Mouse (Mus musculus) heart, embryonic 10.5 days (tissue): ENCODE measurements at regions not wholly inside any gene's neighbourhood (a gene's known extent, or its start where the extent isn't known, plus 50 kb on each side); places are given as distances from the start of the nearest gene placed in this dataset.
A peak's percentile ranks its signal among the peaks of the same experiment; 100 is the strongest.

Source experiments
- DNase-seq: peaks from one replicate; pipeline ENCODE4 v3.0.0-alpha.2; 2017; ENCODE audit warnings: low spot score
- H3K27ac ChIP-seq: fragments of 300-500 bp; sonication (generic); 2 replicates; pipeline ENCODE4 v1.5.1; 2016; ENCODE audit warnings: mild to moderate bottlenecking
- H3K27me3 ChIP-seq: fragments of 300-500 bp; sonication (generic); 2 replicates; pipeline ENCODE4 v1.6.1; 2016; ENCODE audit warnings: mild to moderate bottlenecking; ENCODE audit not compliant: poor library complexity, insufficient read depth, severe bottlenecking
- H3K36me3 ChIP-seq: fragments of 300-500 bp; sonication (generic); 2 replicates; pipeline ENCODE4 v1.6.1; 2016; ENCODE audit warnings: mild to moderate bottlenecking, moderate library complexity
- H3K4me1 ChIP-seq: fragments of 300-500 bp; sonication (generic); 2 replicates; pipeline ENCODE4 v1.6.1; 2016; ENCODE audit warnings: mild to moderate bottlenecking
- H3K4me3 ChIP-seq: fragments of 300-500 bp; sonication (generic); 2 replicates; pipeline ENCODE4 v1.5.1; 2016; ENCODE audit warnings: mild to moderate bottlenecking, moderate library complexity
- H3K9me3 ChIP-seq: fragments of 300-500 bp; sonication (generic); 2 replicates; pipeline ENCODE4 v1.6.1; 2016; ENCODE audit warnings: mild to moderate bottlenecking, moderate library complexity
- WGBS: fragments of 180-500 bp; shearing (Covaris S2); methylation state at CpG from one replicate; pipeline ENCODE4 v1.1.7; 2016; 5-methylcytosine and 5-hydroxymethylcytosine counted together

DNA sequence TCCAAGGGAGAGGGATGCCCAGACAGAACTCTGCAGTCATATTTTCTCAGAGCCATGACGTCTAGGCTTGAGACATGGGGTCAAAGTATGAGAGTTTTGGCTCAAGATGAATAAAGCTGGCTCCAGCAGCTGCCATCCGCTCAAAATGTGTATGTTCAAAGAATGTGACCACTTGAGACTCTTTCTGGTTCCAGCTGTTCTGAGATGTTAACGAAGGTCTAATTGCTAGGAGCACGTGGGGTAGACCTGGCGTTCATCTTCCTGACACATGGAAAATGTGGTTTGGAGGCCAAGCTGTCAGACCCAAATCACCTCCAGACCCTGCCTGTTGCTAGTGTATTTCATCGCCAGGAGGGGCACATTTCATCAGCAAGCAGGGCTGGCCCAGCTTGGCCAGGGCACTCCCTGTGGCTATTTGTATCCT, 58.9 kb upstream of the Ankrd1 start:
- 0 out of 2 replicates have a peak overlapping the region, but pooled peaks have one; percentile 19 for H3K27ac ChIP-seq
- WGBS: 37% methylated on average over 6 of the region's 6 CpGs

DNA sequence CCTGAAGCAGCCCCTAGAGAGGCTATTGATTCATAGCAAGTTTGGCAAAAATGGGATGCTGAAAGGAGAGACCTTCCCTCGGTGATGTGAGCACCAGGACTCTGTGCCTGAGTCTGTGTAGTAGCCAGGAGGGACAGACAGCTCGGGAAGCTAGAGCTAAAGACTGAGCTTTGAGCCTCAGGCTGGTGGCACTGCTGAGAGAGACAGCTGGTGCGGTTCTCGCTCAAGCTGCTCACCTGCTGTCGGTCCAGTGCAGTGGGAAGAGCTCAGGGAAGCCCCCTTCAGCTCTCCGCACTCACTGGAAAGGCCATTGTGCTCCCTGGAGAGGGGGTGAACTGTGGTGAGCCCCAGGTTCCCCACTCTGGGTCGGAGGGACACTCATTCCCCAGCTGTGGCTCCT, 60.4 kb upstream of the Ankrd1 start:
- peak overlapping the region; percentile 38 for H3K27ac ChIP-seq
- H3K4me1 ChIP-seq: peaks cover 9% of the 10 kb centered on the region; the same call in 1 of the 2 replicates
- 75% methylated on average over 7 of the region's 7 CpGs for WGBS

More for the DNA sequence above, 58.9 kb upstream of the Ankrd1 start:
- H3K27me3 ChIP-seq: no peaks in the 10 kb centered on the region; the same call in 1 of the 2 replicates
- no peak overlapping the region for H3K4me3 ChIP-seq
- H3K9me3 ChIP-seq: no peaks in the 10 kb centered on the region
- no peaks in the 10 kb centered on the region for H3K36me3 ChIP-seq
- peaks cover 9% of the 10 kb centered on the region; the same call in 1 of the 2 replicates for H3K4me1 ChIP-seq
- peak; percentile 75 for DNase-seq

DNA sequence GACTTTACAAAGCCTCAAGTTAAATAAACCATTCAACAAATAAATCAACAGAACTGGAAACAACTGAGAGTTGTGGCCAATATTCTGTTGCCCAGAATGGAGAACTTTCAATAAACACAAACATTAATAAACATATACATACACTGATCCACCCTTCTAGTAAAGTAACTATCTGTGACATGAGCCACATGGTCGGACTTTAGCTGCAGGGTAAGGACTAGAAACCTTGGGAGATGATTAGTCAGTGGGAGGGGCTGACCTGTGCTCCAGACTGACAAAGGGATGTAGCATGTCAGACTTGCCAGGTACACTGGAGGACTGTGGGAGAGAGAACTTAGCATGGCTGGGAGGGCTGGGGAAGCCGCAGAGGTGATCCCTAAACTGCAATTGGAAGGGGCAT, 61.6 kb upstream of the Ankrd1 start:
- Histone ChIP-seq H3K9me3 (no peaks in the 10 kb centered on the region), H3K4me1 (peaks cover 9% of the 10 kb centered on the region; the same call in 1 of the 2 replicates), H3K27me3 (no peaks in the 10 kb centered on the region; the same call in 1 of the 2 replicates), H3K36me3 (no peaks in the 10 kb centered on the region), H3K27ac (no peak overlapping the region), H3K4me3 (no peak overlapping the region)
- no peak for DNase-seq
- WGBS: 57% methylated on average over 2 of the region's 2 CpGs

More for the DNA sequence above, 60.4 kb upstream of the Ankrd1 start:
- Histone ChIP-seq H3K4me3 (no peak overlapping the region), H3K27me3 (no peaks in the 10 kb centered on the region; the same call in 1 of the 2 replicates), H3K36me3 (no peaks in the 10 kb centered on the region), H3K9me3 (no peaks in the 10 kb centered on the region)
- no peak for DNase-seq

DNA sequence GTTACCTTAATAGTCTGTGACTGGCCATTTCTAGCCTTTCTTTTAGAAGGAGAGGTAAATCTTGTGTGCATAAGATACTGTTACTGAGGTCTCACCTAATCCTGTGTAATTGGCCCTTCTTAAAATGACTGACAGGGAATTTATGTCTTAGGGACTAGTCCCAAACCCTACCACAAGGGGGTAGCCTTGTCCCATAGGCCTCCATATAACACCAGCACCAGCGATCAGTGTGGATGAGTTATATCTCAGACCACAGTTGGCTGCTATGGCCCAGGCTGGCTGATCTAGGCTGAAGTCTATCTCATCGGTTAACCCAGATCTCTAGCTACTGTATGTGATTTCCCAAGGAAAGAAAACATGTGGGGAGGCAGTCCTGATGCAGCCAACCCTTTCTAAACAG, 63.2 kb upstream of the Ankrd1 start:
- no peaks in the 10 kb centered on the region for H3K36me3 ChIP-seq
- no peaks in the 10 kb centered on the region for H3K9me3 ChIP-seq
- peak; percentile 81 for DNase-seq
- H3K27me3 ChIP-seq: no peaks in the 10 kb centered on the region; the same call in 1 of the 2 replicates
- no peak overlapping the region for H3K4me3 ChIP-seq
- 18% methylated on average over 2 of the region's 2 CpGs for WGBS
- peaks cover 9% of the 10 kb centered on the region; the same call in 1 of the 2 replicates for H3K4me1 ChIP-seq
- H3K27ac ChIP-seq: peak overlapping the region; percentile 5; the same call in 1 of the 2 replicates

DNA sequence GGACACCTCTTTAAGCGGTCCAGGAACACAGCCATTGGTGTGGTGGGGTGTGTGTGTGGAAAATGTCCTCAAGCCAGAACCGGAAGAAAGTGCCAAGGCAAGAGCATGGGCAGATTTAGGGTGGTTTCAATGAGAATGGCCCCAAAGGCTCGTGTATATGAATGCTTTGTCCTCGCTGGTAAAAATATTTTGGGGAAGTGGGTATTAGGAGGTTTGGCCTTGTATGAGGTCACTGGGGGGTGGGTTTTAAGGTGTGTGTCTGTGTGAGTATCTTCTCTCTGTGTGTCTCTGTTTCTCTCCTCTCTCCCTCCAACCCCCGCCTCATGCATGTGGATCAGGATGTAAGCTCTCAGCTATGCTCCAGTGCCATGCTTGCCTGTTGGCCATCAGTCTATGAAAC, 69.8 kb upstream of the Ankrd1 start:
- H3K27me3 ChIP-seq: no peaks in the 10 kb centered on the region
- H3K4me3 ChIP-seq: no peak overlapping the region
- H3K9me3 ChIP-seq: no peaks in the 10 kb centered on the region
- H3K36me3 ChIP-seq: no peaks in the 10 kb centered on the region
- 0 out of 2 replicates have a peak, but pooled peaks cover 7% of the 10 kb centered on the region for H3K4me1 ChIP-seq
- WGBS: 77% methylated on average over 5 of the region's 5 CpGs
- DNase-seq: no peak
- H3K27ac ChIP-seq: no peak overlapping the region

DNA sequence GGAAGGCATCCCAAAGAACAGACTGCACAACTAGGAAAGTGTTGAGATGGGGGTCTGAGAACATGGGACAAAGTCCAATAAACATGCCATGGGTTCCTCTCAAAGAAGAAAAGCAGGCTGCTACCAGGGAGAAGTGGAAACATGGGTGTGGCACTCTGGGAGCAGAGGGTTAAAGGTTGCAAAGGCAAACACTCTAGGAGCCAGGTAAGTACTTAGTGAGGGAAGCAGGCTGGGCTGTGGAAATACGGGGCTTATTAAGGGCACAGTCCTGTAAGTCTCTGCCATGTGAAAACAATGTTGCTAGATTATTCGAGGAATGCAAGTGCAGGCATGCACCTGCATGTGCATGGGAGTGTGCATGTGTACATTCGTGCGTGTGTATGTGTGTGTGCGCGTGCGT, 71.7 kb upstream of the Ankrd1 start:
- H3K9me3 ChIP-seq: no peaks in the 10 kb centered on the region
- no peaks in the 10 kb centered on the region for H3K36me3 ChIP-seq
- 0 out of 2 replicates have a peak, but pooled peaks cover 7% of the 10 kb centered on the region for H3K4me1 ChIP-seq
- H3K27me3 ChIP-seq: no peaks in the 10 kb centered on the region
- H3K4me3 ChIP-seq: no peak overlapping the region
- DNase-seq: no peak
- no peak overlapping the region for H3K27ac ChIP-seq
- 91% methylated on average over 7 of the region's 7 CpGs for WGBS

DNA sequence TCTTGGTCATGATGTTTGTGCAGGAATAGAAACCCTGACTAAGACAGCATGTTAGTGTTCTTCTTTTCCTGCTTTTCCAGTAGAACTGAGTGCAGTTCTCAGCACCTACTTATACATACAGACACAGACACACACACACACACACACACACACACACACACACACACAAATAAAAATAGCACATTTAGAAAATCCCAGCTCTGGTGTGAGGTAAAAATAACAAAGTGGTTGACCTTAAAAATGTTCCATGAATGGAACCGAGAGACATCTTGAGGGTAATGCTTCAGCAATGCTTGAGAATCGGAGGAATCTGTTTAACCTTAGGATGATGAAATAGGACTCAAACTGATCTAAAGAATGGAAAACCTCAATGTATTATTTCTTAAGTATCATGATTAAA, 84.4 kb upstream of the Ankrd1 start:
- DNase-seq: no peak
- H3K9me3 ChIP-seq: no peaks in the 10 kb centered on the region
- no peak overlapping the region for H3K27ac ChIP-seq
- H3K4me1 ChIP-seq: peaks cover 17% of the 10 kb centered on the region
- no peaks in the 10 kb centered on the region for H3K27me3 ChIP-seq
- WGBS: 86% methylated on average over 2 of the region's 2 CpGs
- no peaks in the 10 kb centered on the region for H3K36me3 ChIP-seq
- no peak overlapping the region for H3K4me3 ChIP-seq

DNA sequence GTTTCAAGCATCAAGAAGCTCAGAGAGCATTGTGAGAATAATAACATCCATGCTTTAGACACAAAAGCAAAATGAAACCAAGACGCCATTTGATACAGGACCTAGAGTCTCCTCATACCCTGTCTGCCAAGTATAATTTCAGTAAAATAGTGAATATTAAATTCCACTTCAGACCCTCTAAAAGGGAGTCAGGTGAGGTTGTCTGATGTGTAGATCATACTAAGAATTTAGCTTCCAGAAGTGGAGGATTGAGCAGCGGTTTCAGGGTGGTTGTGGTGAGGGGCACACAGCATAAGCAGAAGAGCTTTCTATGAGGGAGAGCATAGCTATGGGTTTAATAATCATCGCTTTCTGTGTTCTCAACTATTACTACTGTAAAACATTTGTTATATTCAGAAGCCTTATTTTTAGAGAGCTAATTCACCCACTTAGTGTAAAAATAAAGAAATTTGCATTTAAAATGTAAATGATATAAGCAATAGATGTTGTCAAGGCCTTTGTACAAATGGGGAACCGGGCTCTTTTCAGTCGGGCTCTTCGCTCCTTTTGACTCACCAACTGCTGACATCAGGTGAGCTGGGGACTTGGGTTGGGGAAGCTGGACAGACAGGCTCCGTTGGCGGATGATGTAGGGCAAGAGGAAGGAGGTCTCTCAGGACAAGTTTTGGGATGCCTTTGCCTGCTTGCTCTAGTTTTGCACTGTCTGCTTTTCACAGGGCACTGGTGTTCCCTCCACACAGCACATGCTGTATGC, 85.2 kb upstream of the Ankrd1 start:
- Histone ChIP-seq H3K27ac (no peak overlapping the region), H3K4me1 (peaks cover 17% of the 10 kb centered on the region), H3K9me3 (no peaks in the 10 kb centered on the region), H3K4me3 (no peak overlapping the region), H3K27me3 (no peaks in the 10 kb centered on the region), H3K36me3 (no peaks in the 10 kb centered on the region)
- WGBS: 91% methylated on average over 8 of the region's 8 CpGs
- DNase-seq: no peak

DNA sequence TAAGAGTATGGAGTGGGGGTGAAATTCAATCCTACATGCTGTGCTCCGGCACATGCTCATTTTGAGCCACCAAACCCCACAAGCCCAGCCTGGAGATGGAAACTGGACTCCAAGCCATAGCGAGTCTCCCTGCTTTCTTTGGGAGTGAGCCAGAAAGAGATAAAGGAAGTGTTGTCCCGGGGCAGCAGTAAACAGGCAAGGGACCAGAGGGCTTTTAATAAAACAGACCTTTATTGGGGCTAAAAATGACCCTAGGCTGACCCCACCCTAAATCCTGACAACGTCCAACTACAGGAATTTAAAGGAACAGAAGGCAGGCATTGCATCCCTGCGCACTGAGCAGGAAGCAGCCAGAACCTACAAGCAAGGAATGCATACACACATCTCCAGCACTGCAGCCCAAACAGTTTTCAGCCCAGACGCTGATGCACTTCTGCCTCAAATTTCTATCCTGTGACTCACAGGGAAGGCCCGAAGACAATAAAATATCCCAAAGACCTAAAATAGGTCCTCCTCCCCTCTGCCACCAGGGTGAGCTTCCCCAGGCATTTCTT, 87.9 kb upstream of the Ankrd1 start:
- 12% methylated on average over 7 of the region's 7 CpGs for WGBS
- H3K9me3 ChIP-seq: no peaks in the 10 kb centered on the region
- DNase-seq: no peak
- H3K27me3 ChIP-seq: no peaks in the 10 kb centered on the region
- H3K4me3 ChIP-seq: peak overlapping the region; percentile 22
- H3K27ac ChIP-seq: peak overlapping the region; percentile 74
- peaks cover 17% of the 10 kb centered on the region for H3K4me1 ChIP-seq
- no peaks in the 10 kb centered on the region for H3K36me3 ChIP-seq

DNA sequence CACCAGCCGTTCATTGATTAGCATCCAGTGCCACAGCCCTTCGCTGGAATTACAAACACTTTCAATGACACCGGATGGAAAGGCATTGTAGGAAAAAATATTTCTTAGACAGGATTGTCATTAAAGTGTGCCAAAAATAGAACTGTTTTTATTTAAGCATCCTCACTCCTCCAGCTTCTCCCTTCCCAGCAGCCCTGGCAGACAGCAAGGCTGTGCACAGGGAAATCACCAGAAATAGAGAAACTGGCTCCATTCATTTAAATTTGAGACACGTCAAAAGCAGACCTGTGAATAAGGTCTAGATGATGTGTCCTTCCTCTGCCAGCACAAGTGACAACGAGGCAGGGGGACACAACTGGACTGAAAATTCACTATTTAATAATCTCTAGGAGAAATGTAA, 88.5 kb upstream of the Ankrd1 start:
- H3K36me3 ChIP-seq: no peaks in the 10 kb centered on the region
- H3K4me3 ChIP-seq: no peak overlapping the region
- H3K27me3 ChIP-seq: no peaks in the 10 kb centered on the region
- no peak for DNase-seq
- peak overlapping the region; percentile 52; the same call in 1 of the 2 replicates for H3K27ac ChIP-seq
- no peaks in the 10 kb centered on the region for H3K9me3 ChIP-seq
- peaks cover 21% of the 10 kb centered on the region for H3K4me1 ChIP-seq
- 61% methylated on average over 5 of the region's 5 CpGs for WGBS

DNA sequence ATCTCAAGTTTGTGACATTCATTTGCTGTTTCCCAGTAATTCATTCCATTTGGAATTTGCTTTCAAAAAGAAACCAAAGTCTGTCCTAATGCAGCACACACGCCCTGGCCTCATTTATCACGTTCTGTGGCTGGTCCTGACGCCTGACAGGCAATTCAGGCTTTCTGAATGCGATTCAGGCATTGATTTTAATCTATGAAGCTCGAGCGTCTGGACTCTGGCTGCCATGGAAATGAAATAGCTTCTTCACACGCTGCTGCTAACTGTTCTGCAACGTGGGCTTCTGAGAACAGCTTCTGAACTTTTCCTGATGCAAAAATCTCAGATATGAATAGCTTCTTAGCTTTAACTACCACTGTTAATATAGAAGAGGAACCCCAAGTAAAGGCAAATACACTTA, 93.6 kb upstream of the Ankrd1 start:
- H3K4me1 ChIP-seq: peaks cover 19% of the 10 kb centered on the region
- WGBS: 32% methylated on average over 8 of the region's 8 CpGs
- DNase-seq: peak; percentile 51
- no peak overlapping the region; the same call in 1 of the 2 replicates for H3K27ac ChIP-seq
- no peak overlapping the region for H3K4me3 ChIP-seq
- H3K9me3 ChIP-seq: no peaks in the 10 kb centered on the region
- H3K36me3 ChIP-seq: no peaks in the 10 kb centered on the region
- no peaks in the 10 kb centered on the region for H3K27me3 ChIP-seq

DNA sequence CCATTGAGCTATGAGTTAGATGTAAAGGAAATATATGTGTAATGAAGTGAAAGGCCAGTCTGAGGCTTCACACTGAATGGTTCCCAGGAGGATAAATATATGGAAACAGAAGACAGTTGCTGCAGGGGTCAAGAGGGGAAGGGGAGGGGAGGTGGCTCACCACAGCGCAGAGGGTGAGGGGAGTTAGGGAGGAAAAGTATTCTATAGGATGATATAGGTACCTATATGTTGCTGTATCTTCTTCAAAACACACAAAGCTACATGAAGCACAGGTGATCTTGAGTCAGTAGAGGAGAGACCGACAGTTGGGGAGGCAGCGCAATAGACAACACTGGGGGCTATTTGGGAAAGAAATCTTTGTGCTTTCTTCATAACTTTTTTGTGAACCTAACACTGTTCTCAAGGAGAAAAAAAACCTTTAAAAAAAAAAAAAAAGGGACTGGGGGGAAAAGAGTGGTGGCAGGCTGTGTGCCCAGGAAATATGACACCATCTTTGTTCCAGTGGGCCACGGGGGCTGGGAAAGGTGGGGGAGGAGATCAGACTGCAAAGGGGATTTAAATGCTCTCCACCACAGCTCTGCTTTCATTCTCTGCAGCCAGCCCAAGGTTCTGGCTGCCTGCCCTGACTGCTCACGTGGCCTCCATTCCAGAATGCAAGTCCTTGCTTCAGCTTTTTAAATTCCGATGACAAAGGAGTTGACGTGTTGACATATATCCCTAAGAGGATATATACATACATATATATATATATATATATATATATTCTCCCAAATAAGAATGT, 94.5 kb upstream of the Ankrd1 start:
- peak overlapping the region; percentile 59 for H3K27ac ChIP-seq
- WGBS: 30% methylated on average over 7 of the region's 7 CpGs
- H3K36me3 ChIP-seq: no peaks in the 10 kb centered on the region
- no peaks in the 10 kb centered on the region for H3K9me3 ChIP-seq
- DNase-seq: peak; percentile 86
- H3K27me3 ChIP-seq: no peaks in the 10 kb centered on the region
- H3K4me1 ChIP-seq: peaks cover 26% of the 10 kb centered on the region
- H3K4me3 ChIP-seq: no peak overlapping the region

DNA sequence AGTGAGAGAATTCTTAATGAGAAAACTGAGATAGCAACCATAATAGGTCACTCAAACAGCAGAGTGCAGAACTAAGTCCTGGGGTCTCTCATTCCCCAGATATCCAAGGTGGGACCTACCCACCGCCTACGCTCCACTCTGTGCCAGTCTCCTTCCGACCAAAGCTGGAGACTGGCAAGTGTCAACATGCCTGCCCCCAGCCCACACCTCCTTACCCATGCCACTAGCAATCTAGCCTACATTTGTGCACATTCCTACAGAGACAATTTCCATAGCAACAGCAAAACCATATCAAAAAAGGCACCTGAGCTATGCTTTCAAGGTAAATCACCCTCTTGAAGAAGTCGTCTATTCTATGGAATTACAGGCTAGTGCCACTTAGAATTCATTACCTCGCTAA, 97.3 kb upstream of the Ankrd1 start:
- WGBS: 80% methylated on average over 5 of the region's 5 CpGs

More for the DNA sequence above, 97.3 kb upstream of the Ankrd1 start:
- Histone ChIP-seq H3K4me3 (no peak overlapping the region), H3K9me3 (no peaks in the 10 kb centered on the region), H3K4me1 (peaks cover 28% of the 10 kb centered on the region), H3K27me3 (no peaks in the 10 kb centered on the region), H3K27ac (no peak overlapping the region), H3K36me3 (no peaks in the 10 kb centered on the region)
- DNase-seq: no peak
